Comparison of ENCODE assay signal across 13 mouse cellular contexts in genomic region chr13:101479297-101479652, GRCm38 (mm10).
DNase-seq lines count a peak whose midpoint lies in the region; TF ChIP-seq lines count a peak whose summit lies in the region.
"Had no signal": no experiment of that assay in that cellular context is flagged by ENCODE, and none has a peak within 500 bp of the region (broad histone marks: within the 10 kb centered on the region; RNA-seq: fewer than 3 reads in every experiment).

No protein-coding gene starts in this region.

- intact Hi-C loops in left cerebral cortex, postnatal 4 days (cut with DNase I): no loop called here
- intact Hi-C loops in left cerebral cortex, adult 2 months (cut with DNase I): no loop called here

- WGBS in thymus, adult 2 months: 97% methylated on average over 2 of the region's 2 CpGs
- WGBS in midbrain, embryonic 10.5 days: 86% methylated on average over 2 of the region's 2 CpGs

- no peak overlapping the region for H3K27ac ChIP-seq in left cerebral cortex, adult 2 months
- no peak overlapping the region for H3K27ac ChIP-seq in thymus, adult 2 months (ENCODE audit: control insufficient read depth, insufficient read depth, low read length)
- H3K27ac ChIP-seq in midbrain, embryonic 10.5 days (replicated peaks): no peak overlapping the region
- H3K27ac ChIP-seq: liver, embryonic 12.5 days; neural tube, embryonic 12.5 days had no signal

- no peaks in the 10 kb centered on the region for H3K9me3 ChIP-seq in midbrain, embryonic 10.5 days (replicated peaks)
- H3K9me3 ChIP-seq: liver, embryonic 12.5 days; neural tube, embryonic 12.5 days had no signal

- H3K27me3 ChIP-seq in thymus, adult 2 months (ENCODE audit: control insufficient read depth, insufficient read depth, low read length): no peaks in the 10 kb centered on the region
- no peaks in the 10 kb centered on the region for H3K27me3 ChIP-seq in midbrain, embryonic 10.5 days (ENCODE audit: low read depth, poor library complexity, severe bottlenecking)
- H3K27me3 ChIP-seq: liver, embryonic 12.5 days; neural tube, embryonic 12.5 days had no signal

- no peak overlapping the region for H3K4me3 ChIP-seq in left cerebral cortex, adult 2 months
- H3K4me3 ChIP-seq in thymus, adult 2 months (ENCODE audit: control insufficient read depth, insufficient read depth, low read length): no peak overlapping the region
- H3K4me3 ChIP-seq in midbrain, embryonic 10.5 days: no peak overlapping the region
- H3K4me3 ChIP-seq: erythroblast, embryonic 14.5 days; liver, embryonic 12.5 days; megakaryocyte, embryonic 14.5 days; neural tube, embryonic 12.5 days had no signal

- peaks cover 3% of the 10 kb centered on the region for H3K4me1 ChIP-seq in thymus, adult 2 months (replicated peaks; ENCODE audit: control insufficient read depth, insufficient read depth, low read length)
- no peaks in the 10 kb centered on the region for H3K4me1 ChIP-seq in midbrain, embryonic 10.5 days
- H3K4me1 ChIP-seq: liver, embryonic 12.5 days; megakaryocyte, embryonic 14.5 days; neural tube, embryonic 12.5 days had no signal

- TF ChIP-seq POLR2A in thymus, adult 2 months (IDR thresholded peaks at IDR 0.05; ENCODE audit: control insufficient read depth, extremely low read depth, insufficient read depth, low read length, poor library complexity): no peak

- peak; percentile 53 for DNase-seq in left cerebral cortex, postnatal 4 days
- DNase-seq in left cerebral cortex, adult 2 months (ENCODE audit: extremely low spot score in 1 of 2, low spot score in 2 of 2): no peak
- peak; percentile 86 for DNase-seq in cerebellum, adult 8-10 months
- DNase-seq in gonadal fat pad, adult 2 months (ENCODE audit: low read depth): peak; percentile 38
- DNase-seq in thymus, postnatal 10 days (ENCODE audit: low spot score in 2 of 2): no peak
- no peak for DNase-seq in thymus, adult 2 months
- DNase-seq in midbrain, embryonic 10.5 days (ENCODE audit: low spot score): no peak
- DNase-seq: adrenal gland, adult 8-10 months; right cerebral cortex, postnatal 25 days had no signal

- H3K36me3 ChIP-seq in thymus, adult 2 months (ENCODE audit: control insufficient read depth, insufficient read depth, low read length): no peaks in the 10 kb centered on the region
- H3K36me3 ChIP-seq in midbrain, embryonic 10.5 days: no peaks in the 10 kb centered on the region
- H3K36me3 ChIP-seq: liver, embryonic 12.5 days; neural tube, embryonic 12.5 days had no signal

- no peak for TF ChIP-seq CTCF in left cerebral cortex, adult 2 months (IDR thresholded peaks at IDR 0.05)
- no peak for TF ChIP-seq CTCF in thymus, adult 2 months (IDR thresholded peaks at IDR 0.05; ENCODE audit: borderline replicate concordance, control insufficient read depth, extremely low read depth, insufficient read depth, low read length, poor library complexity)

Comparison
In these comparisons a context has a peak if more than half of its experiments do, and no peak if none do; other contexts are left out.
1. DNase-seq: peak in left cerebral cortex, postnatal 4 days (single experiment), cerebellum, adult 8-10 months (single experiment) and gonadal fat pad, adult 2 months (single experiment); none in left cerebral cortex, adult 2 months (0 of 2), thymus, postnatal 10 days (0 of 2), thymus, adult 2 months (single experiment) and midbrain, embryonic 10.5 days (single experiment).